Mouse (Mus musculus) kidney, adult 18-20 months (tissue): Measurements from ENCODE around the gene Ccr5.

ENCODE experiments used
- DNase-seq: peaks from one replicate; pipeline ENCODE4 v3.0.0; 2021

The Ccr5 gene

DNA sequence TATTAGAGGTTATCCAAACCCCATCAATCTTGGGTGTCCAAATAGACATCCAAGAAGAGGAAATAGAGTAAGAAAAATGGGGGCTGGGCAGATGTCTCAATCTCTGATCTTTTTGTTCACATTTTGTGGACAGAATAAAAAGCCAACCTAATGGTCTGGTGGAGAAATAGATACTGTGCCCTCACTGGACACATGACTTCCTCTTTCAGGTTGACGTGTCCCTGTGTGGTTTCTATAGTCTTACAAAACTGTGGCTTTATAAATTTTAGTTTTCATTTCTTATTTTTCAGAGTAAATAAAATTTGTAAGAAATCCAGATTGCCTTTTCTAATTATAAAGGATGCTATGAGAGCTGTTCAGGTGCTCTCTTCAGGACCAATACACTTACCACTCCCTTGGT lies 22.3 kb downstream of the Ccr5 start:
- no peak for DNase-seq

DNA sequence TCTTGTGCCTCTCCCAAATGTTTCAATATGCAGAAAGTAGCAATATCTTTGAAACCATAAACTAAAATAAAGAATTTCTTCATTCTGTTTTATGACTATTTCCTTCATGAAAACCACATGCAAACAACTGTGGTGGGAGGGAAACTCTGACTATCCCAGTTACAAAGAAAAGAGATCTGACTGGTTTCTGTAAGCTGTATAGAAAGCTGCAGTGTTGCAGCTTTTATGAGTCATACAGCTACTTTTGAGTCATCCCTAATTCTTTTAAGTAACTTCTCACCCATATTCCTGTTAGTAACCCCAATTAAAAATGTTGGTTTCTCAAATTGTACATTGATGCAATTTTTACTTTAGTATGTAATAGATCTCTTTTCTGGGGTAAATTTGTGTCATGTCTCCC lies 25.0 kb downstream of the Ccr5 start:
- no peak for DNase-seq
